Mouse (Mus musculus): Measurements from ENCODE around the gene Asxl1.

The Asxl1 gene

GRCm38 (mm10) chr2:153443434-153444240 is 98.0 kb downstream of the Asxl1 start:
- peak; percentile 11 to 20 for DNase-seq (ENCODE audit: low spot score in 2 of 2)

DNA sequence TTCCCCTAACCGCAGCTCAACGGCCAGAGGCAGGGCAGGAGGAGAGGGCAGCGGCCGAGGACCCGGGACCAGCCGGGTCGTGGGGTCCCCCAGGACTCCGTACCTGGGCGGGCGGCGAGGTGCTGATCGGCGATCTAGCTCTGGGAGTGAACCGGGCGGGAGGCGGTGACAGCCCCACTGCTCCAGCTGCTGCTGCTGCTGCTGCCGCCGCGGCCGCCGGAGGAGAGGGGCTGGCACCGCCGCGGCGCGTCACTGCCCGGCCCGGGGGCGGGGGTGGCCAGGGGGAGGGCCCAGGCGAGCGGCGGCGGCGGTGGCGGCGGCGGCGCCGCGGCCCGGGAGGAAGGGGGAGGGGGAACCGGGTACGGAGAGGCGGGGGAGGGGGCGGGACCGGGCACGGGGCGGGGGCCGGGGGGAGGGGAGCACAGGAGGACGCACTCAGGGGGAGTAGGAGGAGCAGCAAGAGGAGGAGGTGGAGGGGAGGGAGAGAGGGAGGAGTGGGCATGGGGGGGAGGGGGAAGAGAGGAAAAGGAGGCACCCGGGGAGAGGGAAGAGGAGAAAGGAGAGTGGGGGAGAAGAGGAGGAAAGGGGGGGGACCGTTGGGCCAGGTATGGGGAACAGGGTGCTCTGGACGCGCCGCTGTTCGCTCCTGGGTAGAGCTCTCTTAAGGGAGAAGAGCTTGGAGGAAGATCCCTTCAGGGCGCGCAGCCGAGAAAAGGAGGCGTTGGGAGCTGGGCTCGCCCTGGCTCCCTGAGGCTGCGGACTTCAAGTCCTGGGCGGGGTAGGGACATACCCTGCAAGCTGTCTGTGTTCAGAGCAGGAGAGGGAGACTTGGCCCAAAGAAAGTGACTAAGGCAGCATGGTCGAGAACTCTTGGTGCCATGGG is 98.9 kb downstream of the Asxl1 start:
- DNase-seq (ENCODE audit: low spot score in 2 of 2): peak; percentile 47 to 62

DNA sequence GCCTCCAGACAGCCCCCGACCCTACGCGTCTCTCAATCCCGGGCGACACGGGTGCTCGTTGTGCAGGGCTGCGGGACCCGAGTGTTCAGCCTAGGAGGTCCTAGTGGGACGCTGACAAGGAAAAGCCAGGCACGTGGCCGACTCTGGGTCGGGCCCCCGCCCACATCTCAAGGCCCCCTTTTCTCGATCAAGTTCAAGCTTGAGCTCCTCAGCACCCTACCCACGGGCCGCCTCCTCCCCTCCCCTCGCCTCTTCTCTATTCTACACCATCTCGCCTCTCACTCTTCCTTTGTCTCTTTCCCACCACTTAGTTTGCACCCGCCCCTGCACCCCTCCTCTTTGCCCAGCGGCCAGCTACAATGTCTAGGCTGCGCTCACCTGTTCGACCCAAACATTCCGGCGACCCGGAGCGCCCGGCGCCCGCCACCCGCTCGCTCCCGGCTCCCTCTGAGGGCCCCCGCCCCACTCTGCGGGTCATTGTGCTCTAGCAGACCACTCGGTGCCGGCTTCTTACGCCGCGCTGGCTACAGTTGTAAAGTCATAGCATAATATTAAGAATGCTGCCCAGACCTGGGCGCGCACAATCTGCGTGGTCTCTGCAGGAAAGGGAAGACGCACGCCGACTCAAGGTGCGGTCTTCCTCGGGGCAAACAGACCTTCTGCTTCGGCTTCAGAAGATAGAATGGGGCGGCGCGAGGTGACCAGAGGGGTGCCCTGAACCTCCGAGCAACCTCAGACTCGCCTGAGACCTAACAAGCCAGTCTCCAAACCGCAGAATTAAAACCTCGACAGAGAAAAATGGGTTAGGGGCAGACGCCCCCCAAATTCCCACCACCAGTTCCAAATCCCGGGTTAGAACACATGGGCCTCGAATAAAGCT is 99.7 kb downstream of the Asxl1 start:
- DNase-seq (ENCODE audit: low spot score in 2 of 2): peak in 1 of 2 experiments; percentile 16

GRCm38 (mm10) chr2:153446017-153446408 is 100.4 kb downstream of the Asxl1 start:
- DNase-seq (ENCODE audit: low spot score in 2 of 2): peak; percentile 24 to 40

GRCm38 (mm10) chr2:153446476-153446875 is 100.8 kb downstream of the Asxl1 start:
- DNase-seq (ENCODE audit: low spot score in 2 of 2): no peak

GRCm38 (mm10) chr2:153447719-153448118 is 102.1 kb downstream of the Asxl1 start:
- DNase-seq (ENCODE audit: low spot score in 2 of 2): no peak

GRCm38 (mm10) chr2:153448519-153448918 is 102.9 kb downstream of the Asxl1 start:
- DNase-seq (ENCODE audit: low spot score in 2 of 2): no peak

Measured in urinary bladder, postnatal 36 days (tissue).